Mouse (Mus musculus): ENCODE results near the gene Ccser2. TPM values are rescaled to one million over a fixed set of nuclear protein-coding genes. Genes with fewer than 3 reads are reported as not detected.
"Not testable (repeated sequence)": the region's sequence is repeated elsewhere in the genome, so short reads cannot be mapped to it uniquely, and the experiment has no call there.

The Ccser2 gene
- polyA plus RNA-seq (2016; fragmentation: Nextera tagmentation; extraction: Ambion mirVana): 32.3 and 32.6 TPM in 2 replicates

DNA sequence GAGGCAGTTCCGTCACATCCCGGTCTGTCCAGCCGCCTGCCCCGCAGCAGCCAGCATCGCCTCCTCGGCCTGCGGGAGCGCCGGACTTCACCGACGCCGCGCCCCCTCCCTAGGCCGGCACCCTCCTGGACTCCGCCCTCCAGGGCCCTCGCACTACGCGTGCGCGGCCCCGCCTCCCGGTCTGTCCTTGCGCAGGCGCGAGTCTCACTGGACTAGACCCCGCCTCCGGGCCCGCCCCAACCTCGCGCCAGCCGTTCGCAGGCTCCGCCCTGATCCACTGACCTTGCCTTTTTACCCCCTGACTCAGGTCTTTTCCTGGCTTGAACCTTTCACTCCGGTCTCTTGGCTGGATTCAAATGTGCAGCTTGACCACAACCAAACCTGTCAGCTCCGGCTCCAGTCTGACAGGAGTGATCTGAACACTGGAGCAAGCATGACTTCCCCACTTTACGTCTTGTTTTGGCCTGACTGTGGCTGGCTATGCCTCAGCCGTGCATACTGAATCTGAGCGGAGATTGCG is at the start of gene Ccser2:
TSS of gene Ccser2 (minus strand) at position 150 of the 520 bp plus-strand sequence.
- Histone ChIP-seq H3K4me1 (replicated peaks) (peaks cover 4% of the 10 kb centered on the region; the same call in 1 of the 2 replicates), H3K9me3 (no peaks in the 10 kb centered on the region), H3K27me3 (no peaks in the 10 kb centered on the region), H3K9ac (replicated peaks) (peak within 1 kb of the TSS; percentile 86), H3K36me3 (no peaks in the 10 kb centered on the region), H3K27ac (peak within 1 kb of the TSS; percentile 86), H3K4me3 (replicated peaks) (peak within 1 kb of the TSS; percentile 92), H3K4me2 (peak within 1 kb of the TSS; percentile 58)
- ATAC-seq (ENCODE audit: insufficient number of reproducible peaks, insufficient read depth, low FRiP score, low TSS enrichment, low read depth): peak; percentile 99
- WGBS: 4% methylated on average over 38 of the region's 39 CpGs

DNA sequence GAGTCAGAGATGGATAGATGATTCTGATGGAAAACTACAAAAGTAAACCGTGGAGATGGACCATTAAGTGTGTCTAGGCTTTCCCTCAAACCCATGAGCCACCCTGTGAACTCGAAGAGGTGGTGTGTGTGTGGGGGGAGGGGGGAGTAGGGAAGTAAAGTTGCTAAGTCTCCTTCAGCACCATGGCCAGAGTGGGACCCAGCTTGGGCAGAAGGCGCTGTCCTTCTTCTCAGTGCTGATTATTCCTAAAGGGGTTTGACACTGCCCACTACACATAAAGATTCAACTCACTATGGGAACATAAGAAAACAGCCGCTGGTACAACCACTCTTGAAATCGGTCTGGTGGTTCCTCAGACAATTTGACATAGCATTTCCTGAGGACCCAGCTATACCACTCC is 47.3 kb upstream of the Ccser2 start:
- H3K4me2 ChIP-seq: no peak overlapping the region
- H3K4me1 ChIP-seq (replicated peaks): no peaks in the 10 kb centered on the region
- no peak overlapping the region for H3K27ac ChIP-seq
- H3K27me3 ChIP-seq: no peaks in the 10 kb centered on the region
- no peak for ATAC-seq (ENCODE audit: insufficient number of reproducible peaks, insufficient read depth, low FRiP score, low TSS enrichment, low read depth)
- H3K36me3 ChIP-seq: no peaks in the 10 kb centered on the region
- no peak overlapping the region for H3K4me3 ChIP-seq (replicated peaks)
- 0 out of 2 replicates have a peak, but pooled peaks cover 4% of the 10 kb centered on the region for H3K9me3 ChIP-seq
- H3K9ac ChIP-seq (replicated peaks): no peak overlapping the region
- 32% methylated on average over 5 of the region's 5 CpGs for WGBS

DNA sequence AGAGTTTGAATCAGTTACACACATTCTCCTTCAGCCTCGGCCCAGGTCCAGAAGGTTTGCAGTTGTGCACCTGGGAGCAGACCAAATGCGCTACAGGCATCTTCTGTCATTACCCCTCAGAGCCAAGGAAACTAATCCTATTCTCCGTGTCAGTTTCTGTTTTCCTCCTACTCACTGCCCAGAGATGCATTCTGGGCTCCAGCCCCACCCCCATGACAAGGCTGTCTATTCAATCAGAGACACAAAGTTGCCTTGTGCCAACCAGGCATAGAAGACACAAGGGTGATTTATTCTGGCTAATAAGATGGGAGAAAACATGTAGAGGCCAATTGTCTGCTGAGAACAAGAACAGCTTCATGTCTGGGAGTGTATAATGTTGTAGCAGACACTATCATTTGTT is 45.1 kb upstream of the Ccser2 start:
- WGBS: 59% methylated on average over 3 of the region's 3 CpGs
- H3K36me3 ChIP-seq: no peaks in the 10 kb centered on the region
- no peaks in the 10 kb centered on the region for H3K27me3 ChIP-seq
- no peak overlapping the region for H3K4me2 ChIP-seq
- no peak for ATAC-seq (ENCODE audit: insufficient number of reproducible peaks, insufficient read depth, low FRiP score, low TSS enrichment, low read depth)
- H3K27ac ChIP-seq: no peak overlapping the region
- no peaks in the 10 kb centered on the region for H3K4me1 ChIP-seq (replicated peaks)
- H3K4me3 ChIP-seq (replicated peaks): no peak overlapping the region
- H3K9me3 ChIP-seq: 0 out of 2 replicates have a peak, but pooled peaks cover 4% of the 10 kb centered on the region
- no peak overlapping the region for H3K9ac ChIP-seq (replicated peaks)

DNA sequence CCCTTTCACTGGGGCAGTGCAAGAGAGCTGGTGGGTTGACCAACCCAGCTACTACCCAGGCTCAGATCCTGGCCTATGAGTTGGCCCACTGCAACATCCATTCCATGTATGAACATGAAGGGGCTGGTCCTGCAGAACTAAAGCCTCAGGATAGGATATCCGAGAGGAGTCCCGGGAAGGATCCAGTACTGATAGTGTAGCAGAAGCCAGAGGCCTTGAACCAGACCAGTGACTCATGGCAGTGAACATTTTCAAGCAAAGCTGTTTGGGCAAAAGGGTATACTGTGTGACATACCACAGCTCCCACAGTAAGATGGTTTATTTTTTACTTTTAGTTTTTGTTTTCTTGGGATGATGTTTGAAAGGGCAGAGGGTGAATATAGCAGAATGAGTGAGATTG is 41.1 kb upstream of the Ccser2 start:
- Histone ChIP-seq H3K4me2 (no peak overlapping the region), H3K9ac (replicated peaks) (no peak overlapping the region), H3K36me3 (no peaks in the 10 kb centered on the region), H3K4me1 (replicated peaks) (no peaks in the 10 kb centered on the region), H3K4me3 (replicated peaks) (no peak overlapping the region), H3K9me3 (no peaks in the 10 kb centered on the region), H3K27me3 (no peaks in the 10 kb centered on the region), H3K27ac (no peak overlapping the region)
- ATAC-seq (ENCODE audit: insufficient number of reproducible peaks, insufficient read depth, low FRiP score, low TSS enrichment, low read depth): no peak
- WGBS: 90% methylated on average over 2 of the region's 2 CpGs

DNA sequence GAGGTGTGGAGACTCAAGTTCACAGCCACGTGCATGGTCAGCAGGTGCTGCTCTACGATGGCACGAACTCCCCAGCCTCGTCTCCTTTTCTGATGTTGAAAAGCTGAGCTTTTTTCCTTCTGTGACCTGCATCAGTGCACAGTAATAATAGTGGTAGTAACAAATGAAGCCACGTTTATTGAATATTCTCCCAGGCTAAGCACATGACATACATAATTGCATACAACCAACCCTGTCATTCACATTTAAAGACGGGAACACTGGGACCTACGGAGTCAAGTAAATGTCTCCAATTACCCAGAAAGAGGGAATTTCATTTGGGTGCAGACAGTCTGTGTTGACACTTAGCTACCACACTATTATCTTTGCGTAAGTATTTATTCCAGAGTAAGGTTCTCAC is 37.9 kb upstream of the Ccser2 start:
- no peak overlapping the region for H3K27ac ChIP-seq
- H3K36me3 ChIP-seq: no peaks in the 10 kb centered on the region
- no peak overlapping the region for H3K4me2 ChIP-seq
- 73% methylated on average over 8 of the region's 8 CpGs for WGBS
- H3K4me1 ChIP-seq (replicated peaks): no peaks in the 10 kb centered on the region
- no peaks in the 10 kb centered on the region for H3K27me3 ChIP-seq
- H3K9ac ChIP-seq (replicated peaks): no peak overlapping the region
- no peak overlapping the region for H3K4me3 ChIP-seq (replicated peaks)
- no peaks in the 10 kb centered on the region for H3K9me3 ChIP-seq
- ATAC-seq (ENCODE audit: insufficient number of reproducible peaks, insufficient read depth, low FRiP score, low TSS enrichment, low read depth): no peak

DNA sequence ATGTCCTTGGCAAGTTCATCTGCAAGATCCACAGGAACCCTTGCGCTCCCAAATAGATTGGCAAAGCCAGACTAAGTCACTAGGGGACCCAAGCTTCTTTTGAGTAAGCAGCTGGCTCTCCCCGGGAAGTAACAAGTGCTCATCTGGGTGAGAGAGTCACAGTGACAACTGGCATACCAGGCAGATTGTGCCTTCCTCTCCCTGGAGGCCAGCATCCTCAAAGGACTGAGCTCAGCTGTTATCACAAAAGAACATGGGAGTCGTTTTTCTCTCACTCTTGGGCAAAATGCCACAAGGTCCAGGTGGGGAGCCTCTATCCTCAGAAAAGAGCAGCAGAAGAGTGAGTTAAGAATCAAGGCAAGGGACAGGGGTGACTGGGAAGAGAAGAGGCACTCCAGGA is 37.3 kb upstream of the Ccser2 start:
- Histone ChIP-seq H3K27me3 (no peaks in the 10 kb centered on the region), H3K36me3 (no peaks in the 10 kb centered on the region), H3K4me2 (no peak overlapping the region), H3K9ac (replicated peaks) (no peak overlapping the region), H3K9me3 (no peaks in the 10 kb centered on the region), H3K27ac (no peak overlapping the region), H3K4me1 (replicated peaks) (no peaks in the 10 kb centered on the region), H3K4me3 (replicated peaks) (no peak overlapping the region)
- WGBS: 30% methylated on average over 3 of the region's 3 CpGs
- ATAC-seq (ENCODE audit: insufficient number of reproducible peaks, insufficient read depth, low FRiP score, low TSS enrichment, low read depth): no peak

DNA sequence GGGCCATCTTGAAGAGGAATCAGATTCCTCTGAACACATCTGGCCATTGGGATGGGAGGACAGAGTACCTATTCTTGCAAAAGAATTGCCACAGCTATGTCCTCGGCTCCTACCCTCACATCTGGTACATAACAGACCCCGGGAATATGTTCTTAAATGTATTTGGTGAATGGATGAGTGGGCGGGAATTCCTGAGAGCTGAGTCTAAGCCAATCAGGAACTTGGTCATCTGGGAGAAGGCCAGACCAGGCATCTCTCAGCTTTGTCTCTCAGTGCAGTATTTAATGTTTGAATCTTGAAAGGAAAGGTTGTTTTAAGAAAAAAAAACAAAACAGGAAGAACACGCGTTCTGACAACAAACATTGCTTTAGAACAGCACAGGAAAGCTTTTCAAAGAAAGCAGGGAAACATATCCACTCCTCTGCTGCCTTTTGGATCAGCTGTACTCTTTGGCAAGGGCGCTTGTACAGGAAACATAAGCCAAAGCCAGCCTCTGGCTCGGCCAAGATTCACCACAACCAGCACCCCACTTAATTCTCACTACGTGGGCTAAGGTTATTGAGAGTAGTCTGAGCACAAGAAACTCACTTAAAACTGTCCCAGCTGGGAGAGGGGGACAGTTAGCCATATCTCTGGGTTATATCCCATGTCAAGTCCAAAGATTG is 35.0 kb upstream of the Ccser2 start:
- Histone ChIP-seq H3K4me3 (replicated peaks) (no peak overlapping the region), H3K9me3 (no peaks in the 10 kb centered on the region), H3K36me3 (no peaks in the 10 kb centered on the region), H3K27ac (no peak overlapping the region), H3K27me3 (no peaks in the 10 kb centered on the region), H3K9ac (replicated peaks) (no peak overlapping the region), H3K4me1 (replicated peaks) (no peaks in the 10 kb centered on the region), H3K4me2 (no peak overlapping the region)
- 84% methylated on average over 8 of the region's 8 CpGs for WGBS
- no peak for ATAC-seq (ENCODE audit: insufficient number of reproducible peaks, insufficient read depth, low FRiP score, low TSS enrichment, low read depth)

DNA sequence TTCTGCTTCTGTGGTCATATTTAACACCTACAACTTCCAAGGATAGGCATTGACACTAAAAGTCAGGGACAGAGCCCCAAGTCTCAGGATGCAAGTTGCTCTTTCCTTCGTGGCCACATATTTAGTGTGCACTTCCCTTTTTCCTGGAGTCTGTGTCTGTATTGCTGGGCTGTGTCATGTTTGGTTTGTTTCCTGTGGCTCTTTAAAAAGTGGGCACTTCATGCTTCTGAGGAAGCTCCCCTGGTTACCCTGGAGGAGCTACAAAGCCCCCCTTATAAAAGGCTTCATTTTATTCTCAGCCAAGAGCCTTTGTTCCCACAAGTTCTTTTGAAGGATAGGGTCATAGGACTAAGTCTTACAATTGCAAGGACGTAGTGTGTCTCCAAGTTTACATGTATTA is 34.3 kb upstream of the Ccser2 start:
- no peaks in the 10 kb centered on the region for H3K36me3 ChIP-seq
- H3K27me3 ChIP-seq: no peaks in the 10 kb centered on the region
- no peak overlapping the region for H3K4me2 ChIP-seq
- H3K4me3 ChIP-seq (replicated peaks): no peak overlapping the region
- 71% methylated on average over 2 of the region's 2 CpGs for WGBS
- no peak for ATAC-seq (ENCODE audit: insufficient number of reproducible peaks, insufficient read depth, low FRiP score, low TSS enrichment, low read depth)
- no peaks in the 10 kb centered on the region for H3K9me3 ChIP-seq
- H3K27ac ChIP-seq: no peak overlapping the region
- H3K9ac ChIP-seq (replicated peaks): no peak overlapping the region
- H3K4me1 ChIP-seq (replicated peaks): no peaks in the 10 kb centered on the region

DNA sequence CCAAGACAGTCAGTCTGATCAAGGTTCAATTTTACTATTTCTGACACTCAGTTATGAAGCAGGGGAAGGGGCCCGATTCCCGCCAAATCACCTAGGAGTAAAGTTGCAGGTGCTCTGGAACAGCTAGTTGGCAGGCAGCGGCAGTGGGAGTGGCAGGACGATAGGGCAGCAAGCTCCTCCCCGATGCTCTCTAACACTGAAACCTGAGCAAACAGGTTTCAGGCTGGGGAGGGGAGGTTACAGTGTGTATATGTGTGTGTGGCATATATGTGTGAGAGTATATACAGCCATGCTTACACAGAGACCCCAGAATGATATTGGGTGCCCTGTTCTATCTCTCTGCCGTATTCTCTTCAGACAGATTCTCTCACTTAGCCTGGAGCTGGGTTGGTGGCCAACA is 32.2 kb upstream of the Ccser2 start:
- not testable (repeated sequence) for H3K27me3 ChIP-seq; H3K4me3 ChIP-seq (replicated peaks); H3K4me1 ChIP-seq (replicated peaks); H3K9ac ChIP-seq (replicated peaks); H3K27ac ChIP-seq; H3K9me3 ChIP-seq; ATAC-seq (ENCODE audit: insufficient number of reproducible peaks, insufficient read depth, low FRiP score, low TSS enrichment, low read depth); H3K36me3 ChIP-seq; H3K4me2 ChIP-seq
- WGBS: 70% methylated on average over 6 of the region's 6 CpGs

DNA sequence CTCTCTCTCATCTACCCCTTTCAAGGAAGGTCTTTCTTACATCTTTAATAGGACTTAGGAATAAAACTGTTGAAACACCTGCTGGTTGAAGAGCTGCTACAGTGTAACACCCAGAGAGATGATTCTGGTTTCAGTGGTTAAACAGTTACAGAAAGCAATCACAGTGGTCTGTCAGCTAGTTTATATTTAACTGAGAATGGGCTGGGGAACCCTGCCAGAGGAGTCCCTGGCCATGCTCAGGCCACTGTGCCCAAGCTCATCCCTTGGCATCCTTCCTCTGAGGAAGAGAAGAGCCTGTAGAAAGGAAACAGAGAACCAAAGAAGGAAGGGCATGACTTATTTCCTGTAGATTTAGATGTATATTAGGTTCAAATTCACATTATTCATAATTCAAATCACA is 21.2 kb upstream of the Ccser2 start:
- H3K9me3 ChIP-seq: no peaks in the 10 kb centered on the region
- H3K4me3 ChIP-seq (replicated peaks): no peak overlapping the region
- H3K4me1 ChIP-seq (replicated peaks): no peaks in the 10 kb centered on the region
- no peak overlapping the region for H3K27ac ChIP-seq
- H3K9ac ChIP-seq (replicated peaks): no peak overlapping the region
- no peaks in the 10 kb centered on the region for H3K27me3 ChIP-seq
- H3K4me2 ChIP-seq: no peak overlapping the region
- H3K36me3 ChIP-seq: no peaks in the 10 kb centered on the region
- no peak for ATAC-seq (ENCODE audit: insufficient number of reproducible peaks, insufficient read depth, low FRiP score, low TSS enrichment, low read depth)

DNA sequence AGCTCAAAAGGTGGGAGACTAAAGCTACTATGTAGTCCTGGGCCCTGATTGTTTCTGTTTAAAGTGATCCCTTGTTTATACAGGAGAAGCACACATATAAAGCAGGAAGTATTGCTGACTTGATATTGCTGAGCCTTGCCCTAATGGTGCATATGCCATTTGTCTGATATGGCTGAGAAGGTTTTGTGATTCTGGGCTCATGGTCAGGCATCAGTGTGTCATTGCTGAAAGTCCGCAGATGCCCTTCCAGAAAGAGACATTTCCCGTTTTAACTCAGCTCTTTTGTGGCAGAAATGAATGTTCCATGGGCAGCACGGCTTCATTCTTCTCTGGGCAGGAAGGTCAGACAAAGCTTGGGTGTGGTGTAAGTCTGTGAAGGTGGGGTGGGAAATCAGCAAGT is 17.1 kb upstream of the Ccser2 start:
- 85% methylated on average over 3 of the region's 3 CpGs for WGBS
- H3K4me3 ChIP-seq (replicated peaks): no peak overlapping the region
- no peaks in the 10 kb centered on the region for H3K4me1 ChIP-seq (replicated peaks)
- no peak for ATAC-seq (ENCODE audit: insufficient number of reproducible peaks, insufficient read depth, low FRiP score, low TSS enrichment, low read depth)
- H3K36me3 ChIP-seq: no peaks in the 10 kb centered on the region
- H3K4me2 ChIP-seq: no peak overlapping the region
- no peaks in the 10 kb centered on the region for H3K9me3 ChIP-seq
- no peak overlapping the region for H3K9ac ChIP-seq (replicated peaks)
- no peak overlapping the region for H3K27ac ChIP-seq
- H3K27me3 ChIP-seq: no peaks in the 10 kb centered on the region

DNA sequence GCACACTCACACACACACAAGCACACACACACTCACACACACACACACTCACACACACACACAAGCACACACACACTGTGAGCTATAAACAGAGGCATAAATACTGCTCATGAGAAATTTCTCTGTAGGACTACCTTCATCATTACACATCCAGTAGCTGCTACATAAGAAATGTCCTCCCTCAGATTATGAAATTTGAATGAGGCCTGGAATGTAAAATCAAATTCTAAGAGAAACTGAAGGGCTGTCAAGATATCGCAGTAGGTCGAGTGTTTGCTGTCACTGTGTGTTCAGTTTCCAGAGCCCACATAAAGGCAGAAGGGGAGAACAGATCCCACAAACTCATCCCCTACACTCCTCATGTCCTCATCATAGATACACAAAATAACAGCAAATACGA is 6.4 kb upstream of the Ccser2 start:
- Histone ChIP-seq H3K36me3 (no peaks in the 10 kb centered on the region), H3K9ac (replicated peaks) (no peak overlapping the region), H3K4me3 (replicated peaks) (no peak overlapping the region), H3K4me2 (no peak overlapping the region), H3K9me3 (no peaks in the 10 kb centered on the region), H3K27me3 (no peaks in the 10 kb centered on the region), H3K27ac (no peak overlapping the region), H3K4me1 (replicated peaks) (no peaks in the 10 kb centered on the region)
- no peak for ATAC-seq (ENCODE audit: insufficient number of reproducible peaks, insufficient read depth, low FRiP score, low TSS enrichment, low read depth)
- 91% methylated on average over 3 of the region's 3 CpGs for WGBS

Data from limb, embryonic 12.5 days (tissue).